Mouse (Mus musculus): ENCODE data around the gene Pak7. TPM values are rescaled to one million over a fixed set of nuclear protein-coding genes. Genes with fewer than 3 reads are reported as not detected.
A peak's percentile ranks its signal among the peaks of the same experiment; 100 is the strongest.
"Not testable (repeated sequence)": the region's sequence is repeated elsewhere in the genome, so short reads cannot be mapped to it uniquely, and the experiment has no call there.

Pak7 gene
- polyA plus RNA-seq, 1 experiment from 2014 or later: 34.7 TPM

DNA sequence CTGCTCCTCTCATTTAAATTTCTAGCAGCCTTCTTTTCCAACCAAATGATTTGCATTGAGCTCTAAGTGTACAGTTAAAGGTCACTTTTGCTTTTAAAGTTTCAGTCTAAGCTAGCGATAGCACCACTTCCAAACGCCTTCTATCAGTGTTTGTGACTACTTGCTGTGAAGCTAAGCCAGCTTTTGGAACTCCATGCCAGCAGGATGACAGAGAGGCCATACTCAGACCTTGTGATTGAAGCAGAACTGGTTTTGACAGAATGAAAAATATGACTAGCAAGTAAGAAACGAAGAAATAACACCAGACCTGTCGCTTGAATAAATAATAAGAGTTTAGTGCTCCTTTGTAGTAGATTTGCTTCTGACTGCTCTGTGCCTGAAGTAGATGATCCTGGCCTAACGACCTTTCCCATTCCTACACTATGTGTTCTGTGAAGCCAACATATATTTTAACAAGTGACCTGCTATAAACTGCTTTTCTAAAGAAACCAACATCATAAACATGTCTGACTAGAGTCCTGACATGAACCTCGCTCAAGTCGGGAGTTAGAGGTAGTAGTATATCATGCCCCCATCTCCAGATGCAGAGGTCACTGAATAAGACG, 38.0 kb downstream of the Pak7 start:
- H3K27me3 ChIP-seq (replicated peaks; ENCODE audit: control insufficient read depth, insufficient read depth, low read length): no peaks in the 10 kb centered on the region
- H3K4me2 ChIP-seq (ENCODE audit: low read length): no peak overlapping the region
- no peak for ATAC-seq
- no peaks in the 10 kb centered on the region for H3K4me1 ChIP-seq (replicated peaks; ENCODE audit: control insufficient read depth, insufficient read depth, low read length)
- no peaks in the 10 kb centered on the region for H3K36me3 ChIP-seq (ENCODE audit: control insufficient read depth, insufficient read depth)
- WGBS: 80% methylated on average over 8 of the region's 8 CpGs
- no peak overlapping the region for H3K27ac ChIP-seq (ENCODE audit: low read length)
- no peaks in the 10 kb centered on the region for H3K9me3 ChIP-seq (ENCODE audit: control insufficient read depth, low read length)
- H3K9ac ChIP-seq (replicated peaks; ENCODE audit: low read depth, low read length): no peak overlapping the region
- H3K4me3 ChIP-seq (replicated peaks; ENCODE audit: low read length): no peak overlapping the region

DNA sequence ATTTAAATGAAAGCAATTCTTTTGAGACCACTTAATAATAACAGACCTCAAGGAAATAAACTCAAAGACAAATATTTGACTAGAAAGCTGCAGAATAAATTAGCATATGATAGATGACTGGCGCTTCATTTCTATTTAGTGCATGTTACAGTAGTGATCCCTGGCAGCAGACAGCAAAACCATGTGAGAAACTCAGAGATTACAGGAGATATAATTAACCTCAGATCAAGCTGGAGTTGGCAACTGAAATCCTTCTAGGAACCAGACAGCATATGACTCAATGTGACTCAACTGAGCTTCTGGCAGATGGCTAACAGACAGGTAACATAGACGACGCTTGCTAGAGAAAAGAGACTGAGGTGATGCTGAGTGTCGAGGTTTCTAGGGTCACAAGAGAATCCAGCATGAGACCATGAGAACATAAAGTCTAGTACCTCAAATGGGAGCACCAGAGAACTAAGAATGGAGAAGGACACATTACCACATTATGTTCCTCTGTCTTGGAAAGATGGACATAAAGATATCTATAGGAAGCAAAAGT, 43.5 kb downstream of the Pak7 start:
- not testable (repeated sequence) for ATAC-seq; H3K4me2 ChIP-seq (ENCODE audit: low read length); H3K4me3 ChIP-seq (replicated peaks; ENCODE audit: low read length); H3K4me1 ChIP-seq (replicated peaks; ENCODE audit: control insufficient read depth, insufficient read depth, low read length); H3K9me3 ChIP-seq (ENCODE audit: control insufficient read depth, low read length); H3K36me3 ChIP-seq (ENCODE audit: control insufficient read depth, insufficient read depth); H3K27ac ChIP-seq (ENCODE audit: low read length); H3K9ac ChIP-seq (replicated peaks; ENCODE audit: low read depth, low read length); H3K27me3 ChIP-seq (replicated peaks; ENCODE audit: control insufficient read depth, insufficient read depth, low read length)
- 79% methylated on average over 4 of the region's 4 CpGs for WGBS

GRCm38 (mm10) chr2:136329974-136330373, 57.8 kb downstream of the Pak7 start:
- H3K27me3 ChIP-seq (replicated peaks; ENCODE audit: control insufficient read depth, insufficient read depth, low read length): no peaks in the 10 kb centered on the region
- 82% methylated on average over 1 of the region's 1 CpGs for WGBS
- H3K27ac ChIP-seq (ENCODE audit: low read length): no peak overlapping the region
- H3K9ac ChIP-seq (replicated peaks; ENCODE audit: low read depth, low read length): no peak overlapping the region
- no peaks in the 10 kb centered on the region for H3K36me3 ChIP-seq (ENCODE audit: control insufficient read depth, insufficient read depth)
- no peak for ATAC-seq
- no peaks in the 10 kb centered on the region for H3K4me1 ChIP-seq (replicated peaks; ENCODE audit: control insufficient read depth, insufficient read depth, low read length)
- H3K4me3 ChIP-seq (replicated peaks; ENCODE audit: low read length): no peak overlapping the region
- no peak overlapping the region for H3K4me2 ChIP-seq (ENCODE audit: low read length)
- no peaks in the 10 kb centered on the region for H3K9me3 ChIP-seq (ENCODE audit: control insufficient read depth, low read length)

DNA sequence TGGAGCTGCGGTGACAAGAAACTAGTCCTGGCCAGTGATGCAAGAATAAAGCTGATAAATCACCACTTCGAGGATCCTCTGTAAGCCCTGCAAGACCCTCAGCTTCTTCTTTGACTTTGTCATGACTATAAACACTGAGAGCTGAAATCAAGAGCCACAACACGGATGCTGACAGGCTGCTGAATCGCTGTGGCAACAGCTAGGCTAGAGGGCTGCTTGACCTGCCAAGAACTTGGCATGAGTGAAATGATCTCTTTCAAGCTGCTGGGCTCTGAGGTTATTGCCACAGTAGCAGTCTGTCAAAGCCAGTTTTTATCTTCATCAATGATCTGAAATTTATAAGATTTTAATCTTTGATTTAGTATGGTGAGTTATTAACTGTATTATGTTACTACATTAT, 62.1 kb downstream of the Pak7 start:
- Histone ChIP-seq H3K27me3 (replicated peaks; ENCODE audit: control insufficient read depth, insufficient read depth, low read length) (no peaks in the 10 kb centered on the region), H3K4me3 (replicated peaks; ENCODE audit: low read length) (no peak overlapping the region), H3K36me3 (ENCODE audit: control insufficient read depth, insufficient read depth) (no peaks in the 10 kb centered on the region), H3K4me1 (replicated peaks; ENCODE audit: control insufficient read depth, insufficient read depth, low read length) (no peaks in the 10 kb centered on the region), H3K27ac (ENCODE audit: low read length) (no peak overlapping the region), H3K9me3 (ENCODE audit: control insufficient read depth, low read length) (no peaks in the 10 kb centered on the region), H3K9ac (replicated peaks; ENCODE audit: low read depth, low read length) (no peak overlapping the region), H3K4me2 (ENCODE audit: low read length) (no peak overlapping the region)
- no peak for ATAC-seq
- WGBS: 77% methylated on average over 4 of the region's 4 CpGs

GRCm38 (mm10) chr2:136309313-136309712, 78.5 kb downstream of the Pak7 start:
- Histone ChIP-seq H3K4me1 (replicated peaks; ENCODE audit: control insufficient read depth, insufficient read depth, low read length) (no peaks in the 10 kb centered on the region), H3K4me2 (ENCODE audit: low read length) (no peak overlapping the region), H3K4me3 (replicated peaks; ENCODE audit: low read length) (no peak overlapping the region), H3K9ac (replicated peaks; ENCODE audit: low read depth, low read length) (no peak overlapping the region), H3K27me3 (replicated peaks; ENCODE audit: control insufficient read depth, insufficient read depth, low read length) (no peaks in the 10 kb centered on the region), H3K9me3 (ENCODE audit: control insufficient read depth, low read length) (no peaks in the 10 kb centered on the region), H3K36me3 (ENCODE audit: control insufficient read depth, insufficient read depth) (no peaks in the 10 kb centered on the region), H3K27ac (ENCODE audit: low read length) (no peak overlapping the region)
- WGBS: 48% methylated on average over 3 of the region's 3 CpGs
- peak; percentile 33; the same call in 1 of the 2 replicates for ATAC-seq

GRCm38 (mm10) chr2:136308743-136309142, 79.0 kb downstream of the Pak7 start:
- no peaks in the 10 kb centered on the region for H3K4me1 ChIP-seq (replicated peaks; ENCODE audit: control insufficient read depth, insufficient read depth, low read length)

GRCm38 (mm10) chr2:136302201-136302600, 85.6 kb downstream of the Pak7 start:
- H3K4me1 ChIP-seq (replicated peaks; ENCODE audit: control insufficient read depth, insufficient read depth, low read length): no peaks in the 10 kb centered on the region
- no peak for ATAC-seq
- no peak overlapping the region for H3K27ac ChIP-seq (ENCODE audit: low read length)
- no peaks in the 10 kb centered on the region for H3K27me3 ChIP-seq (replicated peaks; ENCODE audit: control insufficient read depth, insufficient read depth, low read length)
- 79% methylated on average over 2 of the region's 2 CpGs for WGBS
- no peak overlapping the region for H3K4me3 ChIP-seq (replicated peaks; ENCODE audit: low read length)
- no peaks in the 10 kb centered on the region for H3K9me3 ChIP-seq (ENCODE audit: control insufficient read depth, low read length)
- no peaks in the 10 kb centered on the region for H3K36me3 ChIP-seq (ENCODE audit: control insufficient read depth, insufficient read depth)
- no peak overlapping the region for H3K9ac ChIP-seq (replicated peaks; ENCODE audit: low read depth, low read length)
- H3K4me2 ChIP-seq (ENCODE audit: low read length): no peak overlapping the region

More at GRCm38 (mm10) chr2:136308743-136309142, 79.0 kb downstream of the Pak7 start:
- WGBS: 79% methylated on average over 4 of the region's 4 CpGs
- Histone ChIP-seq H3K36me3 (ENCODE audit: control insufficient read depth, insufficient read depth) (no peaks in the 10 kb centered on the region), H3K9me3 (ENCODE audit: control insufficient read depth, low read length) (no peaks in the 10 kb centered on the region), H3K27me3 (replicated peaks; ENCODE audit: control insufficient read depth, insufficient read depth, low read length) (no peaks in the 10 kb centered on the region), H3K4me2 (ENCODE audit: low read length) (no peak overlapping the region), H3K9ac (replicated peaks; ENCODE audit: low read depth, low read length) (no peak overlapping the region), H3K4me3 (replicated peaks; ENCODE audit: low read length) (no peak overlapping the region), H3K27ac (ENCODE audit: low read length) (no peak overlapping the region)
- no peak for ATAC-seq

DNA sequence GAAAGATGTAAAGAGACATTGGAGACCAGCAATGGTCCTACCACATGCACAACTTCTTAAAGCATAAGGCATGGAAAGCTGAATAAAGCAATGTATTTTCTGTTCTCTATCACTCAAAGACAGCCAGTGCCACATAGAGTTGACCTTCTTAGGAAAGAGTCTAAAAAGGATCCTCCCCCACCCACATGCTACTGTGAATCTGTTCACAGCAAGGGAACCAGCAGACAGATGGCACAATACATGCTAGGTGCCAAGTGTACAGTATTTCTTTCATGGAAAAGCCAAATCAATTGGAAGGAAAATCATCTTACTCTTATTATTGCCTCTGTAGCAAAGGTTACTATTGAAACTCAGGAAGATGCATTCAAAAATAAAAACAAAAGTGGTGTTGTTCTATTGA, 86.4 kb downstream of the Pak7 start:
- Histone ChIP-seq H3K27ac (ENCODE audit: low read length) (no peak overlapping the region), H3K4me2 (ENCODE audit: low read length) (no peak overlapping the region), H3K27me3 (replicated peaks; ENCODE audit: control insufficient read depth, insufficient read depth, low read length) (no peaks in the 10 kb centered on the region), H3K36me3 (ENCODE audit: control insufficient read depth, insufficient read depth) (no peaks in the 10 kb centered on the region), H3K4me3 (replicated peaks; ENCODE audit: low read length) (no peak overlapping the region), H3K9me3 (ENCODE audit: control insufficient read depth, low read length) (no peaks in the 10 kb centered on the region), H3K4me1 (replicated peaks; ENCODE audit: control insufficient read depth, insufficient read depth, low read length) (no peaks in the 10 kb centered on the region), H3K9ac (replicated peaks; ENCODE audit: low read depth, low read length) (no peak overlapping the region)
- peak; percentile 86 for ATAC-seq

GRCm38 (mm10) chr2:136297371-136297770, 90.4 kb downstream of the Pak7 start:
- H3K27me3 ChIP-seq (replicated peaks; ENCODE audit: control insufficient read depth, insufficient read depth, low read length): no peaks in the 10 kb centered on the region
- WGBS: 24% methylated on average over 1 of the region's 1 CpGs
- H3K36me3 ChIP-seq (ENCODE audit: control insufficient read depth, insufficient read depth): no peaks in the 10 kb centered on the region
- no peaks in the 10 kb centered on the region for H3K9me3 ChIP-seq (ENCODE audit: control insufficient read depth, low read length)
- no peaks in the 10 kb centered on the region for H3K4me1 ChIP-seq (replicated peaks; ENCODE audit: control insufficient read depth, insufficient read depth, low read length)
- H3K9ac ChIP-seq (replicated peaks; ENCODE audit: low read depth, low read length): no peak overlapping the region
- H3K4me3 ChIP-seq (replicated peaks; ENCODE audit: low read length): no peak overlapping the region
- H3K27ac ChIP-seq (ENCODE audit: low read length): no peak overlapping the region
- H3K4me2 ChIP-seq (ENCODE audit: low read length): no peak overlapping the region
- no peak for ATAC-seq

- Histone ChIP-seq H3K36me3 (ENCODE audit: control insufficient read depth, insufficient read depth) (no peaks in the 10 kb centered on the region), H3K4me3 (replicated peaks; ENCODE audit: low read length) (no peak overlapping the region), H3K9me3 (ENCODE audit: control insufficient read depth, low read length) (no peaks in the 10 kb centered on the region), H3K27ac (ENCODE audit: low read length) (no peak overlapping the region), H3K4me2 (ENCODE audit: low read length) (no peak overlapping the region), H3K4me1 (replicated peaks; ENCODE audit: control insufficient read depth, insufficient read depth, low read length) (no peaks in the 10 kb centered on the region), H3K27me3 (replicated peaks; ENCODE audit: control insufficient read depth, insufficient read depth, low read length) (no peaks in the 10 kb centered on the region), H3K9ac (replicated peaks; ENCODE audit: low read depth, low read length) (no peak overlapping the region)
- 79% methylated on average over 1 of the region's 1 CpGs for WGBS
- ATAC-seq: no peak
Observed at GRCm38 (mm10) chr2:136282043-136282442, 105.7 kb downstream of the Pak7 start.
